Mouse (Mus musculus) adrenal gland, postnatal 14 days (tissue): ENCODE measurements at regions not wholly inside any gene's neighbourhood (a gene's known extent, or its start where the extent isn't known, plus 50 kb on each side); places are given as distances from the start of the nearest gene placed in this dataset.
"Not testable (repeated sequence)": the region's sequence is repeated elsewhere in the genome, so short reads cannot be mapped to it uniquely, and the experiment has no call there.

Source experiments
- DNase-seq: peaks from one replicate; pipeline ENCODE4 v3.0.0; 2021; ENCODE audit warnings: mixed read lengths

DNA sequence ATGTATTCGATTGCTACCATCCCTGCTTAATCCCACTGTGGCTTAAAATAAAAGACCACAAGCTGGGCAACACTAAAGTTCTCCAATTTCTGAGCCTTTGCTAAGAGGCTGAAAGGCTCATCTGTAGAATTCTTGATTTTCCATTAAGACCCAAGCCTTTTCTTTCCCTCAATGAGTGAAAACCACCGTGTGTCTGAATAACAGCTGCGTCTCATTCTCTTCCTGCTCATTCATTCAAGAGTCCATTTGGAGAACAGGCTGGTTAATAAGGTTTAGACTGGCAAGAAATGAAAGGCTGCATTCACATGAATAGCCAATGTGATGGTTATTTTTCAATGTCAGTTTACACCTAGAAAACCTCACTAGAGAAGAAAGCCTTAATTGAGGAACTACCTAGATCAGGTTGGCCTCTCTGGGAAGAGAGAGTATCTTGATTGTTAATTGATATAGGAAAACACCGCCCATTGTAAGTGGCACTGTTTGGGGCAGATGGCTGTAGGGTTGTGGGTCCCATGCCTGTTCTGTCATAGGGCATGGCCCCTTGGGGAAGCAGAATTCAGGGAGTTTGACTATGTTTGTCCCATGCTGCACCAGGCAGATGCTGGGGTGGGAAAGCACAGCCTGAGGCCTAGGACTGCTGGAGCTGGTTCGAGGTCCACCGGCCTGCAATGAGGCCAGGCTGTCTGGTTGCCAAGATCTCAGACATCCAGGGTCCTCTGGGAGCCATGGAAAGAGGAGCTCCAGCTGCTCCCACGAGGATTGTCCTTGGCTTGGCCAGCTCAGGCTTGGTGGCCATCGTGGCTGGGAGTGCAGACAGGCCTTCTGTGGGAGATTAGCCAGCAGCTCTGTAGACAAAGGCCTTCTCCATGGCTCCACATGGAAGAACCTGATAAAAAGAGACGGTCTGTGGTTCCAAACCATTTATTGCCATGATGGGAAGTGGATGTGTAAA lies 161.3 kb upstream of the Castor2 start:
- DNase-seq, result no peak

DNA sequence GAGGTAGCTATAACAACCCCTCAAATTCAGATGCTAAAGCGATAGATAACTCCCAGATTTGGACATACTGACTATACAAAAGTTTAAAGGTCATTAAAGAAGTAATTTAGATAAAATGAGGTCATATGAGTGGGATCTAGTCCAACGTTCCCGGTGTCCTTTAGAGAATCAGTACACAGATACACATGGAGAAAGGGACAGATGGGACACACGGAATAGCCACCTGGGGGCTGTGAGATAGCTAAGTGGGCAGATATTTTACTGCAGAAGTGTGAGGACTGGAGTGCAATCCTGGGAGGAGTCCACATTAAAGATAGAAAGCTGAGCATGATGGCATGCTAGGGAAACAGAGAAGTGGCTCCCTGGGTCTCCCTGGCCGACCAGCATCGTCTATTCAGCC lies 164.1 kb upstream of the Castor2 start:
- DNase-seq, result no peak

DNA sequence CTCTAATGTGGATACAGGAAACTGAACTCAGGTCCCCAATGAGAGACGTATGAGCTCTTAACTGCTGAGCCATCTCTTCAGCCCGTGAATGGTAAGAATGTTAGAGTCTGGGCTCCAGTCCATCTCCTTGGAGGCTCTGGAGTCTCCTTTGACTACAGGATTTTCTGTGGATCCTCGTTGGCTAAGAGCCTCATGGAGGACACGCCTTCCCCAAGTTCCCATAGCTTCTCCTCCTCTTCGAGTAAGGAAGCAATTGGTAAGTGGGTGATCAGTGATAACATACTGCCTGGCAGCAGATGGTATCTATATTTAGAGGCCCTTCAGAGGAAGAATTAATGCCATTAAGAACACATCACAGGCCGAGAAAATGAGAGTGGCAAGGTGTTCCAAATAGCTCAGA lies 164.5 kb upstream of the Castor2 start:
- DNase-seq, result no peak

DNA sequence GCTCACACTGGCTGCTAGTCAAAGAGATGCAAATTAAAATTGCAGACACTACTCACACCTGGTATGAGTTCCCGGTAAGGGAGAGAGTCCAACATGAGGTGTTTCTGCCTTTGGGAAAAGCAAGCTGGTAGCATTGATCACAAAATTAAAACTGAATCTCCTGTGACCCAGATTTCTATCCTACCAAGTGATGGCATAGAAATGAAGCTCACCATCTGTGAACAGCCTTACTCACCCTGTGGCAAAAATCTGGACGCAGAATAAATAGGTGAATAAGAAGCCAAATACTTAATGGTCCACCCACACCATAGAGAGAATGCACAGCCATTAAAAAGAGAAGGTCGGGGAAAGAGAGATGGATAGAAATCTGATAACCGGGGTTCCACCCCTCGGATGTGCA lies 169.4 kb upstream of the Castor2 start:
- DNase-seq, result no peak

DNA sequence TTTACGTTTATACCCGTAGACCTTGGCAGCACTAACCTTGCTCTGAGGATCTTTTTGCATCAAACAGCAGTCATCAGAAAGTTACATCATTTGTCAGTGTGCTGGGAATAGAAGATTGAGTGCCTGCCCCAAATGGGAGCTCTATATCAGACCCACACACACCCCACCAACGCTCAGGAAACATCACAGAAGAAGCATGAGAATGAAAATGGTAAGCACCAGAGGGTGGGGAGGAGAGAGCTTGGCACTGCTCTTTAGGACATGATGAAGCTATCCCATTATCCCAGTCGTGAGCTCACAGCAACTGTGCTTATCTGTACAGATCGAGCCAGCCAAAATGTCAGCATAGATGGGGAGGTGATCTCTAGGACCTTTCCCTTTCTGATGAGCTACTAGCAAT lies 172.5 kb upstream of the Castor2 start:
- DNase-seq, result no peak

DNA sequence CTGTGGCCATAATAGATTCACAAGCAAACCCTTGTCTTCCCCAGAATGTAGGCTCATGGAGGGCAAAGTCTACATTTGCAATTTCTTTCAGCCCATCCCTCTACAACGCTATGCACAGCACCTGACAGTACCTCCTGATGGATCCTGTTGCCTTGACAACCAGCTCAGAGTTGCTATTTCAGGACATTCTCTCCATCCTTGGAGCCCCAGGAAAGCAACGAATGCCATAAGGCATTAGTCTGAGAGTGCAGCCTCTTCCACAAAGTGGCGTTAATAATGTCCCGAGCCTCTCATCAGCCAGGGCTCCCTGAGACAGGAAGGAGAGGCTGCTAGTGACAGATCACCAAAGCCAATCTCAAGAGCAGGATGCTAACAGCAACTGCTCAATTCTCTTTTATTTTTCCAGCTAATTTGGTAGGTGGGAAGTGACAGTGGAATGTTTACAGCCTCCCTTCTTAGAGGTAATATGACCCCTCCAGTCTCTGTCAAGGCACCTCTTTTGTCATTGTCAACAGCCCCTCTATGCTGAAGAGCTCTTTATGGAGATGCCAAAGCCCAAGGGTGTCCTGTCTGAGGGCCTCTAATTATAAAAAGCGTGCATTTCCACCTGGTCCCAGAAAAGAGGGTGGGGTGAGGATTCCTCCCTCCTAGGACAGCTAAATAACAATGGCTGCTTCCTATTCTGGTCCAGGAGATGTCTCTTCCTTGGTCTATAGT lies 174.2 kb upstream of the Castor2 start:
- DNase-seq, result no peak

DNA sequence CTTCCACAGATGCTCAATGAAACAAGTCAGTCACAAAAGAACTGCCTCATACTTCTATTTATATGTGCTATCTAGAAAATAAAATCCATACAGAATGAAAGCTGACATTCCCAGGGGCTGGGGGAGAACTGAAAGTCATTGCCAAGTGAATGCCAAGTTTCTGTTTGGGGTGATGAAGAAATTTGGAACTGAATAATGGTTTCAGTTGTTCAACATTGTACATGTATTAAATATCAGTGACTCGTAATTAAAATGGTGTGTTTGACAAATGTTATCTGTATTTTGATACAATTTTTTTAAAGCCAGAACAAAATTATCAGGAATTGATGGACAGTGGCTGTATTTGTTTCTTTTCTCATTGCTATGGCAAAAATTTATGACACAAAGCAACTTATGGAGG lies 177.3 kb upstream of the Castor2 start:
- DNase-seq, result no peak

DNA sequence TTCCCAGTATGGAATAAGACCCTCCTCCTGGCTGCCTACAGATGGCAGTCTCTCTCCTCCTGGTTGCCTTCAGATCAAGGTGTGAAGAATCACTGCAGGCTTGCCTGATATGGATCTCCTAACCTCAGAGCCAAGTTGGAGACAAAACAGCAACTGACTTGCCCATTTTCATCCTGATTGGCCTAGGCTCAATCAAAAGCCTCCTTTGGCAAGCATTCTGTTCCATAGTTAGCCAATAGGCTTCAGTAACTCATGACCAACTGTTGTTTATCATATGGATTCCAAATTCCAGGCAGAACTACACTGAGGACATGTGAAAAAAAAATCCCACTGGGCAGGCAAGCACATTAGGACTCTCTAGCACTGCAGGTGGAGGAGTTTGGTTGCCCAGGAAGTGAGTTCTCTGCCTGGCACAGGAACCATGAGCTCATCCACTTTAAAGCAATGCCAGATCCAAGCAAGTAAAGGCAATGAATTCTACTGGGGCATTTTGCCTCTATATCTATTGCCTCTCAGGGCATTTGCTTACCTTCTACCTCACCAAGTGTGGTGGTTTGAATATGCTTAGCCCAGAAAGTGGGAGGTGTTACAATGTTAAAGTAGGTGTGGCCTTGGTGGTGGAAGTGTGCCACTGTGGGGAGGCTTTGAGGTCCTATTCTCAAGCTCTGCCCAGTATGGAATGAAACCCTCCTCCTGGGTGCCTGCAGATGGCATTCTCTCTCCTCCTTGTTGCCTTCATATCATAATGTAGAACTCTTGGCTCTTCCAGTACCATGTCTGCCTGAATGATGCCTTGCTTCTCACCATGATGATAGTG lies 183.6 kb upstream of the Castor2 start:
- DNase-seq, result no peak

DNA sequence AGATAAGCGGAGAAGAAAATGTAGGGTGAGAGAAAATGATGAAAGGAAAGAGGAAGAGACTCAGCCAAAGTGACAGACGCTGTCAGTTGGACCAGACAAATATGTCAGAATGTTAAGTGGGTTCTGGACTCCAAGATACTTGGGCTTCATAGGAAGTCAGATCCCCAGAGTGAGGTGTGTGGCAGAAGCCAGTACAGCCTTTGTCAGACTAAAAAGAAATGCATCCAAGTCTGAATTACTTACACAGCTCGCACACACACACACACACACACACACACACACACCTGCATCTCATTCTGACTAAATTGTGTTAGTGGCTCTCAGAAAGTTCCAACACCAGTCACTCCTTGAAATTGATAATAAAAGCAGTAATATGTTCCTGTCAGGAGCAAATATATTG lies 192.1 kb upstream of the Castor2 start:
- DNase-seq, result no peak

DNA sequence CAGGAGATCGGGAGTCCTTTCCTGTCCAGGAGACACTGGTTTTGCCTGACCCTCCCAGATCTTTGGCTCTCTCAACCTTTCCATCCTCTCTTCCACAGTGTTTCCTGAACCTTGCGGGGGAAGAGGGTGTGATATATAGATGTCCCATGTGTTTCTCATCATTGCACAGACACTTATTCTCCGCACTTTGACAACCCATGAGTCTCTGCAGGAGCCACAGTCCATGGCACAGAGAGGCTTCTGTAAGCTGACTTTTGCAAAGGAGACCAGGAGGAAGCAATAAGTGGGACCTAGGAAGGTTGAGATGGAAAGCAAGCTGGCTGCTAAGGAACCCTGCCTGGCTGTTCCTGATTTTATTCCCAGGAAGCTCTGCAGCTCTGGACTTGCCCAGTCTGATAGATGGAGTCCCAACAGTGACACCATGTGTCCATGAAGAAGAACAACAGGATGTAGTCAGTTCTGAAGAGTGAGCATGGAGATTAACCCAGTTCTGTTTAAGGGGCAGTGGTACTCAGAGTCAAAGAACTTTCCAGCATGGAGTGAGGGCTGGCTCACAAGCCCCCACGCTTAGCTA lies 201.4 kb upstream of the Castor2 start:
- peak; percentile 7 for DNase-seq

DNA sequence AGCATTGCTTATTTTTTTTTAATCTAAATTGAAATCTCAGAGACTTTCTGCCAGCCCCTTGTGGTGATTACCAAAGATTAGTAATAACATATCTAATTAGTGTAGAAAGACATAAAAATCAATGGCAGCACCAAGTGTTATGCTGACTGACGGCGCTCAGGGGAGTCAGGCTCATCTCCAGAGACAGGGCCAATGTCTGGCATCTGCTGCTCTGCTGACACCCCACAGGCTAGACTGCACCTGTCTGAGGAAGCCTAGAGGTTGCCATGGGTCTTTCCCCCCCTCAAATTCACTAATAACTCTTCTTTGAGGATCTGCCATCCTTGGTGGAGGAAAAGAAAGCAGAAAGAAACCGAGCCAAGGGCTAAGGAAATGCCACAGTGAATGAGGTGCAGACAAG lies 208.8 kb upstream of the Castor2 start:
- no peak for DNase-seq

DNA sequence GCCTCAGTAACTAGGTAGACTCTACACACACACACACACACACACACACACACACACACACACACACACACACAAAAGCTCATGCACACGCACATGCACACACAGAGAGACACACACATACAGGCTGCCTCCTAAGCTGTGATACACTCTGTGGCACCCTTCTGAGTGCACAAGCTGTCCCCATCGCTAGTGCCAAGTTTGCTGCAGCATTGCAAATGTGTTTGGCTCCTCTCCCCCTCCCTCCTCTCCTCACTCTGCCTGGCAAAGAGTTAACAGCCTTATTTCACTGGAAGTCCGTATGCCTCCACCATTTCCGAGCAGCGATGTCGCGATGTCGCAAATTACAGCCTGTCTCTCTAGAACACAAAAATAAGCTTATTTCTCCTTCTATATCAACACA lies 209.7 kb upstream of the Castor2 start:
- no peak for DNase-seq

DNA sequence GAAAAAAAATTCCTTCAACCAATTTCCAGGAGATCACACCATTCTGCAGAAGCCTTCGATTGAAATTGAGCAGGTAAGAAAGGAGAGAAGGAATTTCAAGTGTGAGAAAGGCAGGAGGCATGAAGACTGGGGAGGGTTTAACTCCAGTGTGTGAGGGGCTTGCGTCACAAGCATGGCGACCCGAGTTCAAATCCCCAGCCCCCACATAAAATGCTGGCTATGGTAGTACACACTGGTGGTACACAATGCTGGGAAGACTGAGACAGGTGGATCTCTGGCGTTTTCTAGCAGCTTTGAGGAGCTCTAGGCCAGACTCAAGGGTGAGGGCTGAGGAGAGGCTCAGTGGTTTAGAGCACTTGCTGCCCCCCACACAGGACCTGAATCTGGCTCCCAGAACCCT lies 214.0 kb upstream of the Castor2 start:
- no peak for DNase-seq

DNA sequence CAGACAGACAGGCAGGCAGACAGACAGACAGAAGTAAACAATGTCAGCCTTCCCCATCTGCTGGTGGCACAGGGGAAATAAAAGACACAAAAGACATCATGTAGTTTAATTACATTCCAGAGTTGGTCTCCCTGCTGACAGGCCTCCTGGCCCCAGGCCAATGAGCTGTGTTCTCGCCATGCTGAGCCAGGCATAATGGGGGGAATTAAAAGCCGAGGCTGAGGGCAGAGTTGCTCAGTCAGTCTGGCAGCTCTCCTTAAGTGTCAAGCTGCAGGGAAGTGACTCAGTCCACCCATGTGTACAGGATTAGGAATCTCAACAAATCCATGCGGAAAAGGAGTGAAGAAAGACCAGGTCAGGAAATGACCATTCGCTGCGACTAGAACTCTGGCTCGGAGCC lies 214.5 kb upstream of the Castor2 start:
- peak; percentile 52 for DNase-seq

DNA sequence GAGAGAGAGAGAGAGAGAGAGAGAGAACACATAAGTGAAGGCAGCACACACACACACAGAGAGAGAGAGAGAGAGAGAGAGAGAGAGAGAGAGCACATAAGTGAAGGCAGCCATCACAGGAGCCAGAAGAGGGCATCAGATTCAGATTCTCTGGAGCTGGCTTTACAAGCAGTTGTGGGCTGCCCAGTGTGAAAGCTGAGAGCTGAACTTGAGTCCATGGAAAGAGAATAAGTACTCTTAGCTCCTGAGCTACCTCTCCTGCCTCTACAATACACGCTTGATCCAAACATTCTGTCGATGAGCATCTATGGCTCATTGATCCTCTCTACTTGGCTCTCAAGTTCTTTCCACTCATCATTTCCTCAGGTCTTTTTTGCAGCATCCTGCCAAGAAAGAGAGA lies 214.9 kb upstream of the Castor2 start:
- DNase-seq, result no peak

DNA sequence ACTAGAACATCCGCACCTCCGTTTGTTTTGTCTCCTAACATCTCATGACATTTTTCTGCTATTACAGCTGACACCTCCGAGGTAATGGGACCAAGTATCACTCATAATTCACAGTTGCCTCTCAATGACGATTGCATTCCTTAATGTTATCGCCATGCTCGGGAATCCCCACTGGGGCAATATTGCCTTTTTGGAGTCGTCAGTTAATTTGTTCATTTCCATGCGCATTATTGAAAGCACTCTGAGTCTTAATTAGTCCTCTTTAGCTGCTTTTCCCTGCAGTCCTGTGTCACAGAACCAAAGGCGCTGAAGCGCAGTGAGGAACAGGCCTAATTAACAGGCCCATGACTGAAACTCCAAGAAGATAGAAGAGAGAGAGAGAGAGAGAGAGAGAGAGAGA lies 255.0 kb upstream of the Castor2 start:
- no peak for DNase-seq

DNA sequence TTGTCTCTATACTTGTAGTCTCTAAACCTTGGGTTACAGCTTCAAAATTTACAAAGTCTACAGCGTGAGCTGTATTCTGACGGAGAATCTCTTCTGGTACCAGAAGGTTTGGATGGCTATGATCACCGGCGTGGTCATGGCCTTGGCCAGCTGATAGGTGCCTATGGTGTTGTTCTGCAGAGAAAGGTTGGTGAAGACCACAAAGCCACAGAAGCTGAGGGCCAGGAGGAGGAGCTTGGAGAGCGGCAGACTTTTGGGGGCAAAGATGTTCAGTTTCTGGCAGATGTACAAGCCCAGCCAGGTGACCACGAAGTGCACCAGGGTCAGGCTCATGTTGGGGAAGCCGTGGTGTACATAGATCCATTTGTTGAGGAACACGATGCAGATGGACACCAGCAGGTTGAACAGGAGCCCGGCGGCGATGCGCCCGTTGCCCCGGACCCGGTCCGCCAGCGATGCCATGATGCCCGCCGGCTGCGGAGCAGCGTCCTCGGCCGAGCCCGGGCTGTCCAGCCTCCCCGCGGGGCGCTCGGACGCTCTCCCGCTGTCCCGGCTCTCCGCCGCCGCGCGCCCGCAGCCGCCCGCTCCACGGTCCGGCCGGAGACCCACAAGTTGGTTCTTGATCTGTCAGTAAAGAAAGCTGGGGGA lies 257.3 kb upstream of the Castor2 start:
- DNase-seq, result not testable (repeated sequence)

DNA sequence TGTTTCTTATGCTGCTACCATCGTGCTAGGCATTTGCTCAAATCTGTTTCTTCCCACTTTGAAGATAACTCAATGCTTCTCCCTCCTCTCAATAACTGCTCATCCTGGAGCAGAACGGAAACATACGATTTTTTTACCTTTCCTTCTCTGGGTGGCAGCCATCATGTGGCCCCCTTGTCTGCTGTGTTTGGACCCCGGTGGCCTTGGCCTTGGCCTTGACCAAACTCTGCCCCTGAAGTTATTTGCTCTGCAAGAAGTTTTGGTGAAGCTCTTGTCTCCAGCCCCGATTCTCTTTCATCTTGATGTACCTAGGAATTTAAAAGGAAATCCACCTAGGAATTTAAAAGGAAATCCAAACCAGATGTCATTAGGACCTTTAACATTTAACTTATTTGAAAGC lies 261.2 kb upstream of the Castor2 start:
- DNase-seq, result no peak

DNA sequence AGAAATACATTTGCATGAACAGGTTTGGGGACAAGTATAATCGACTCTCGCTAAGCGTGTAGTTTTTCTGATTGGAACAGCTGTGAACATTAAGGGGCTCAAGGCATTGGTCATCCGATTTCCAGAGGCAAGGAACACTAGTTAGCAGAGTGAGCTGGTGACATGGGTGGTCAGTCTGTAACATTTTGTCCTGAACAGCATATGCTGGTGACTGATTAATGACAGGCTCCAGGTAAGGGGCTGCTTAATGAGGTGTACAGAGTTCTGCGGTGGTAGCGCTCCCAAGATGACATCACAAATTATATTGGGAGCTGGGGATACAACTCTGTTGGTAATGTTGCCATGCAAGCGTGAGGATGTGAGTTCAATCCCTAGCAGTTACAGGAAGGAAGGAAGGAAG lies 266.3 kb upstream of the Castor2 start:
- no peak for DNase-seq

DNA sequence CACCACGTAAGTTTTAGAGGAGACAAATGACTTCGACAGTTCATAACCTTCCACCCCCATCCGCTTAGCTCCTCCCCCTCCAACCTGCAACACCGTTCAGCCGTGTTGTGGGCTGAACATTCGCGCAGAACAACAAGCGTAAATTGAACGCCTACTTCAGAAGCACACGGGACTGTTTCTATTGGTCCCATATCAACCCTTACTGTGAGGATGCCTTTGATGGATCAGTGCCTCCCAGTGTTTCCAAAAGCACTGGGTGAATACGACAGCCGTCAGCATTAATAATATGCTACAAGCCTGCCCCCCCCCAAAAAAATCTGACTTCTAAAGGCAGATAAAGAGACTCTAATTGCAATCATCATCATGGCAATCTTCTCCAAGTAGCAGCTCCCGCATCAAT lies 271.3 kb upstream of the Castor2 start:
- no peak for DNase-seq

DNA sequence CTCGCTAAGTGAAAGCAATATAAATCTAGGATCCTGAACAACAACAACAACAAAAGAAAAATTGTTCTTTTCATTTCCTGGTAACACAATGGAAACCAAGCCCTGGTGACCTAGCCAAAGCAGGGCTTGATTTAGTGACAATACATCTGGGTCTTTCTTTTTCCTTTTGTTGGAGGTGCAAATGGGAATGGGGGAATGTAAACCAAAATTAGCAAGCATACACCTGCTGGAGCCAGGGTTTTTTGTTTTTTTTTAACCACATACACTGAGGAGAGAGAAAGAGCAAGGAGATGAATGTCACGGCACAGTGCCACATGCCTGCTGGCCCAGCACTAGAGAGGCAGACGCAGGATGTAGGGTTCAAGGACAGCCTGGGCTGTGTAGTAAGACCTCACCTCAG lies 275.6 kb upstream of the Castor2 start:
- DNase-seq, result no peak

DNA sequence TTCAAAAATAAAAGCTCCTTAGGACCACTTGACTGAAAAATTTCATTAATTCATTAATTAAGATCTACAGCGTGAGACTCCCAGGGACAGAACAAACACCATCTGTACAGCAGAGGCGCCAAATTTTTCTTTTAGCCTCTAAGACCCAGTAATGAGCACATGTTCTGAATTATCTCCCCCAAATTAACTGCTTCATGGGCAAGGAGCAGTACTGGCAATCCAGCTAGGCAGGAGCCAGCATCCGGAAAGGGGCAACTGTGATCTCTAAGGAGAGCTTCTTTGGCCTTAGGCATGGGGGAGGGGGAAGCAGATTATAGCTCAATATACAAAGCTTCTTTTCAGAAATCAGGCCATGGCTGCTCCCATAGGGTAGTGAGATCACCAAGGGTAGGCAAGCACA lies 278.2 kb upstream of the Castor2 start:
- no peak for DNase-seq
